Mouse (Mus musculus) MEL (cell line): ENCODE measurements at regions not wholly inside any gene's neighbourhood (a gene's known extent, or its start where the extent isn't known, plus 50 kb on each side); places are given as distances from the start of the nearest gene placed in this dataset.

ENCODE experiments used
- CTCF ChIP-seq, 3 experiments: IDR thresholded peaks in 2 of 3; conservative IDR thresholded peaks in 1 of 3; 2 replicates each; pipeline ENCODE4 v1.5.1; 2011 to 2012; ENCODE audit warnings: low read length in 3 of 3, low read depth in 2 of 3, mild to moderate bottlenecking in 2 of 3, improper control_type of control experiment in 1 of 3, inconsistent platforms in 1 of 3, mixed read lengths in 1 of 3, moderate library complexity in 1 of 3; ENCODE audit not compliant: control insufficient read depth in 1 of 3, insufficient read depth in 1 of 3, poor library complexity in 1 of 3, severe bottlenecking in 1 of 3
- HCFC1 ChIP-seq: IDR thresholded peaks from 2 replicates; pipeline ENCODE4 v1.6.1; 2012; ENCODE audit warnings: low read depth, mild to moderate bottlenecking, inconsistent platforms, low read length, improper control_type of control experiment, moderate library complexity

DNA sequence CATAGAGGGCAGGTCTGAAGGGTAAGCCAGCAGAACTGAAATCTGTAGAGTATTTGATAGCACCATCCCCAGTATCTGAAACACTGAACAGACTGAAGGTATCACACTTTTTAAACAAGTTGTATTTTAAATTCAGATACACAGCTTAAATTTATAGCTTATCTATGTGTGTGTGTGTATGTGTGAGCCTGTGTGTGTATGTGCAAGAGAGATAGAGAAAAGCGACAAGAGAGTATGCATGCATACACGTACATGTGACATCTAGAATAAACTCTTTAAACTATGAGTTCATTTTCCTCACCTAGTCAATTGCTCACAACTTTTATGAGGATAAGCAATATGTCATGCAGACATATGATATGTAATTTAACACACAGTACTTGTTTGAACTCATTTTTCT is 588.7 kb downstream of the Cetn3 start:
- TF ChIP-seq CTCF (IDR thresholded peaks at IDR 0.05 in 2 of 3, conservative IDR thresholded peaks at IDR 0.05 in 1 of 3; ENCODE audit: control insufficient read depth in 1 of 3, insufficient read depth in 1 of 3, low read depth in 2 of 3, low read length in 3 of 3, poor library complexity in 1 of 3, severe bottlenecking in 1 of 3) (no peak), HCFC1 (no peak)
